19 mouse cellular contexts compared by ENCODE assay signal in genomic region chr14:78048258-78048657, GRCm38 (mm10). TPM values are rescaled to one million over a fixed set of nuclear protein-coding genes. Genes with fewer than 3 reads are reported as not detected.
"Had no signal": no experiment of that assay in that cellular context is flagged by ENCODE, and none has a peak within 500 bp of the region (broad histone marks: within the 10 kb centered on the region; RNA-seq: fewer than 3 reads in every experiment).

No protein-coding gene starts in this region.

- H3K4me2 ChIP-seq: liver, embryonic 13.5 days; liver, embryonic 15.5 days; lung, embryonic 15.5 days; midbrain, embryonic 12.5 days; stomach, embryonic 15.5 days had no signal

- H3K4me1 ChIP-seq: liver, embryonic 13.5 days; liver, embryonic 15.5 days; lung, embryonic 15.5 days; midbrain, embryonic 10.5 days; midbrain, embryonic 12.5 days; stomach, embryonic 15.5 days had no signal

- DNase-seq: liver, embryonic 13.5 days; liver, postnatal 0 days; lung, adult 2 months; midbrain, embryonic 14.5 days; right cerebral cortex, postnatal 14 days; thymus, adult 2 months; thymus, postnatal 25 days; thymus, postnatal 4 days had no signal

- ATAC-seq: liver, postnatal 0 days; midbrain, embryonic 16.5 days had no signal

- H3K9ac ChIP-seq: liver, embryonic 13.5 days; liver, embryonic 15.5 days; liver, postnatal 0 days; lung, embryonic 15.5 days; midbrain, embryonic 12.5 days; stomach, embryonic 15.5 days had no signal

- H3K4me3 ChIP-seq: liver, embryonic 13.5 days; liver, embryonic 15.5 days; lung, embryonic 15.5 days; midbrain, embryonic 10.5 days; midbrain, embryonic 12.5 days; myocyte; stomach, embryonic 15.5 days had no signal

- H3K27me3 ChIP-seq: liver, embryonic 13.5 days; liver, embryonic 15.5 days; lung, embryonic 15.5 days; midbrain, embryonic 12.5 days; stomach, embryonic 15.5 days had no signal

- H3K36me3 ChIP-seq: liver, embryonic 13.5 days; liver, embryonic 15.5 days; lung, embryonic 15.5 days; midbrain, embryonic 10.5 days; midbrain, embryonic 12.5 days; stomach, embryonic 15.5 days had no signal

- H3K9me3 ChIP-seq: liver, embryonic 13.5 days; liver, embryonic 15.5 days; lung, embryonic 15.5 days; midbrain, embryonic 10.5 days; midbrain, embryonic 12.5 days; stomach, embryonic 15.5 days had no signal

- H3K27ac ChIP-seq: liver, embryonic 13.5 days; liver, embryonic 15.5 days; lung, embryonic 15.5 days; midbrain, embryonic 10.5 days; midbrain, embryonic 12.5 days; stomach, embryonic 15.5 days; stomach, postnatal 0 days had no signal

RNA-seq across cellular contexts. Expression of gene Fam216b, which starts 40.5 kb away (rescaled TPM):
- polyA plus RNA-seq: liver, embryonic 13.5 days; liver, embryonic 15.5 days; liver, postnatal 0 days; midbrain, embryonic 10.5 days; midbrain, embryonic 12.5 days; myocyte; spleen, adult 2 months; stomach, embryonic 15.5 days; testis, adult 2 months; urinary bladder, adult 2 months had no signal
